Mouse (Mus musculus): ENCODE measurements around the gene Pxmp4. TPM values are rescaled to one million over a fixed set of nuclear protein-coding genes. Genes with fewer than 3 reads are reported as not detected.

Gene Pxmp4
- polyA plus RNA-seq, 1 experiment from 2014 or later = 32.9 TPM

DNA sequence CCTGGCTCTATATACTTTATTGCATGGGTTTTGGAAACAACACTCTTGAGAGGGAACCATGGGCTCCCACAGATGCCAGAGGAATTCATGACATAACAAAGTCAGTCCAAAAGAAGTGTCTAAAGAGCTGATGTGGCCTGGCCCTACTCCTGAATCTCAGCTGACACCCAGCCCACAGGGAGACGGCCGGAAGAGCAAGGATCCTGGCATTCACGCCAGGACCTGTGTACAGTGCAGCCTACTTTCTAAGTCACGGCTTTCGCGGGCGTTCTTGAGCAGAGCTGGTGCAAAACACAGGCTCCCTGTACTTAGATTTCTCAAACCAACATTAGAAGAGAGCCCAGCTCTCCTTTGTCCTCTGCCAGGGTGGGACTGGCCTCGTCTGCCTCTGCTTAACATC is 22.9 kb downstream of the Pxmp4 start:
- Histone ChIP-seq H3K4me1 (ENCODE audit: insufficient read depth, low read length) (peaks cover 13% of the 10 kb centered on the region), H3K27me3 (ENCODE audit: insufficient read depth, low read length) (no peaks in the 10 kb centered on the region), H3K36me3 (ENCODE audit: insufficient read depth, low read length) (no peaks in the 10 kb centered on the region), H3K9me3 (ENCODE audit: low read length) (no peaks in the 10 kb centered on the region), H3K4me3 (ENCODE audit: low read length) (no peak overlapping the region), H3K9ac (replicated peaks; ENCODE audit: low read length) (no peak overlapping the region), H3K27ac (ENCODE audit: low read length) (no peak overlapping the region), H3K4me2 (replicated peaks; ENCODE audit: low read depth, low read length) (no peak overlapping the region)
- 75% methylated on average over 8 of the region's 8 CpGs for WGBS
- no peak for ATAC-seq (ENCODE audit: low FRiP score, low TSS enrichment)

DNA sequence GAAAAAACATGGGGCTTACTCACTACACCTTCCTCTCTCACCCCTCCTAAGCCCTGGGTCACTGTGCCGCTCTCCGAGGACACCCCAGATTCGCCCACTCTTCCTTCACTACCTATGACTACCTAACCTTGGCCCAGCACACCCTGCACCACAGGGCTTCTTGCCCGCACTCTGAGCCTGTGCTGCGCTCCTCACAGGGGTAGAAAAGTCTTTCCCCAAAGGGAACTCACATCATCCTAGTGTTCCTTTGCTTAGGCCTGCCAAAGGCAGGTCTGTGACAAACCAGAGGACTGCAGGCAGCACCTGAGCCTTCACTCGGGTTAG is 25.8 kb downstream of the Pxmp4 start:
- Histone ChIP-seq H3K36me3 (ENCODE audit: insufficient read depth, low read length) (no peaks in the 10 kb centered on the region), H3K4me3 (ENCODE audit: low read length) (no peak overlapping the region), H3K27me3 (ENCODE audit: insufficient read depth, low read length) (no peaks in the 10 kb centered on the region), H3K9ac (replicated peaks; ENCODE audit: low read length) (no peak overlapping the region), H3K4me2 (replicated peaks; ENCODE audit: low read depth, low read length) (no peak overlapping the region), H3K27ac (ENCODE audit: low read length) (no peak overlapping the region), H3K9me3 (ENCODE audit: low read length) (no peaks in the 10 kb centered on the region), H3K4me1 (ENCODE audit: insufficient read depth, low read length) (peaks cover 5% of the 10 kb centered on the region; the same call in 1 of the 2 replicates)
- 88% methylated on average over 6 of the region's 6 CpGs for WGBS
- no peak for ATAC-seq (ENCODE audit: low FRiP score, low TSS enrichment)

GRCm38 (mm10) chr2:154576876-154577743 is 26.4 kb downstream of the Pxmp4 start:
- WGBS = 54% methylated on average over 12 of the region's 12 CpGs

GRCm38 (mm10) chr2:154574271-154574670 is 29.2 kb downstream of the Pxmp4 start:
- ATAC-seq (ENCODE audit: low FRiP score, low TSS enrichment) = no peak
- Histone ChIP-seq H3K27ac (ENCODE audit: low read length) (no peak overlapping the region), H3K9me3 (ENCODE audit: low read length) (no peaks in the 10 kb centered on the region), H3K4me3 (ENCODE audit: low read length) (no peak overlapping the region), H3K9ac (replicated peaks; ENCODE audit: low read length) (no peak overlapping the region), H3K4me1 (ENCODE audit: insufficient read depth, low read length) (peaks cover 16% of the 10 kb centered on the region), H3K27me3 (ENCODE audit: insufficient read depth, low read length) (no peaks in the 10 kb centered on the region), H3K36me3 (ENCODE audit: insufficient read depth, low read length) (no peaks in the 10 kb centered on the region), H3K4me2 (replicated peaks; ENCODE audit: low read depth, low read length) (no peak overlapping the region)
- 57% methylated on average over 7 of the region's 7 CpGs for WGBS

More at GRCm38 (mm10) chr2:154576876-154577743, 26.4 kb downstream of the Pxmp4 start:
- ATAC-seq (ENCODE audit: low FRiP score, low TSS enrichment) = no peak; the same call in 1 of the 2 replicates
- no peaks in the 10 kb centered on the region for H3K27me3 ChIP-seq (ENCODE audit: insufficient read depth, low read length)
- H3K4me1 ChIP-seq (ENCODE audit: insufficient read depth, low read length) = peaks cover 5% of the 10 kb centered on the region; the same call in 1 of the 2 replicates
- no peaks in the 10 kb centered on the region for H3K36me3 ChIP-seq (ENCODE audit: insufficient read depth, low read length)
- no peak overlapping the region for H3K27ac ChIP-seq (ENCODE audit: low read length)
- no peak overlapping the region for H3K4me2 ChIP-seq (replicated peaks; ENCODE audit: low read depth, low read length)
- no peak overlapping the region for H3K4me3 ChIP-seq (ENCODE audit: low read length)
- no peak overlapping the region for H3K9ac ChIP-seq (replicated peaks; ENCODE audit: low read length)
- H3K9me3 ChIP-seq (ENCODE audit: low read length) = no peaks in the 10 kb centered on the region

GRCm38 (mm10) chr2:154572996-154573395 is 30.5 kb downstream of the Pxmp4 start:
- Histone ChIP-seq H3K9ac (replicated peaks; ENCODE audit: low read length) (no peak overlapping the region), H3K4me2 (replicated peaks; ENCODE audit: low read depth, low read length) (no peak overlapping the region), H3K9me3 (ENCODE audit: low read length) (no peaks in the 10 kb centered on the region), H3K4me1 (ENCODE audit: insufficient read depth, low read length) (peaks cover 28% of the 10 kb centered on the region), H3K27me3 (ENCODE audit: insufficient read depth, low read length) (no peaks in the 10 kb centered on the region), H3K36me3 (ENCODE audit: insufficient read depth, low read length) (no peaks in the 10 kb centered on the region), H3K4me3 (ENCODE audit: low read length) (no peak overlapping the region), H3K27ac (ENCODE audit: low read length) (no peak overlapping the region)
- WGBS = 81% methylated on average over 3 of the region's 3 CpGs
- no peak for ATAC-seq (ENCODE audit: low FRiP score, low TSS enrichment)

DNA sequence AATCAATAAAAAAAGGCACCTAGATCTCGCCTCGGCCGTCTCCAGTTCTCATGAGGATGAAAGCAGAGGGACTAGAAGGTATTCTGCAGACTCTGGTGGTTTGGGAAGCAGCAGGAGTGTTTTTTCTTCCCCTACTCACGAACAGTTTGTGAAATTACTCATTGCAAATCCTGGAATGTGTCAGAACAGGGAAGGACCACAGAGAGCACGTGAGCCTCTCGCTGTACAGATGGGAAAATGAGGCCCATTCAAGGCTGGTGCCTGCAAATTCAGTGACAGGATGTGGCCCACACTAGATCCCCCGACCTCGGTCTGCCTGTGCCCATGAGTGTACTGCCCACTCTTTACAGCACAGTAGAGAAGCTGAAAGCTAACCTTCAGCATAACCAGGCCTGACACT is 31.5 kb downstream of the Pxmp4 start:
- 76% methylated on average over 8 of the region's 8 CpGs for WGBS
- H3K9me3 ChIP-seq (ENCODE audit: low read length) = no peaks in the 10 kb centered on the region
- no peaks in the 10 kb centered on the region for H3K27me3 ChIP-seq (ENCODE audit: insufficient read depth, low read length)
- ATAC-seq (ENCODE audit: low FRiP score, low TSS enrichment) = no peak
- no peak overlapping the region for H3K4me2 ChIP-seq (replicated peaks; ENCODE audit: low read depth, low read length)
- H3K4me3 ChIP-seq (ENCODE audit: low read length) = no peak overlapping the region
- H3K4me1 ChIP-seq (ENCODE audit: insufficient read depth, low read length) = peaks cover 33% of the 10 kb centered on the region
- H3K27ac ChIP-seq (ENCODE audit: low read length) = no peak overlapping the region
- no peaks in the 10 kb centered on the region for H3K36me3 ChIP-seq (ENCODE audit: insufficient read depth, low read length)
- H3K9ac ChIP-seq (replicated peaks; ENCODE audit: low read length) = no peak overlapping the region

DNA sequence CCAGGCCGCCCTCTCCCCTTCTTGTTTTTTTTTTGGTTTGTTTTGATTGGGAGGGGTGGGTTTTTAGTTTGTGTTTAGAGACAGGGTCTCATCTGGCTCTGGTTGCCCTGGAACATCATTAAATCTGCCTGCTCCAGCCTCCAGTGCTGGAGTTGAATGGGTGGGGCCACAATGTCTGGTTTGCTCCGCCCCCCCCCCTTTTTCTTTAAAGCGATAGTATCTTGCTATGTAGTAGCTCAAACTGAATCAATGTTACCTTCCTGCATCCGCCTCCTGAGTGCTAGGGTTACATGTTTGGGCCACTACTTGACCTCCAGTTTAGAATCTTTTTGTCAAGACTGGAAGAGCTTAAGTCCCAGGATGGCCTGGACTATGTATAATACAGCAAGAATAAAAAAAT is 32.2 kb downstream of the Pxmp4 start:
- Histone ChIP-seq H3K4me2 (replicated peaks; ENCODE audit: low read depth, low read length) (no peak overlapping the region), H3K9me3 (ENCODE audit: low read length) (no peaks in the 10 kb centered on the region), H3K36me3 (ENCODE audit: insufficient read depth, low read length) (no peaks in the 10 kb centered on the region), H3K27ac (ENCODE audit: low read length) (no peak overlapping the region), H3K4me1 (ENCODE audit: insufficient read depth, low read length) (peaks cover 37% of the 10 kb centered on the region), H3K9ac (replicated peaks; ENCODE audit: low read length) (no peak overlapping the region; the same call in 1 of the 2 replicates), H3K27me3 (ENCODE audit: insufficient read depth, low read length) (no peaks in the 10 kb centered on the region), H3K4me3 (ENCODE audit: low read length) (no peak overlapping the region)
- WGBS = 82% methylated on average over 4 of the region's 4 CpGs
- ATAC-seq (ENCODE audit: low FRiP score, low TSS enrichment) = no peak

DNA sequence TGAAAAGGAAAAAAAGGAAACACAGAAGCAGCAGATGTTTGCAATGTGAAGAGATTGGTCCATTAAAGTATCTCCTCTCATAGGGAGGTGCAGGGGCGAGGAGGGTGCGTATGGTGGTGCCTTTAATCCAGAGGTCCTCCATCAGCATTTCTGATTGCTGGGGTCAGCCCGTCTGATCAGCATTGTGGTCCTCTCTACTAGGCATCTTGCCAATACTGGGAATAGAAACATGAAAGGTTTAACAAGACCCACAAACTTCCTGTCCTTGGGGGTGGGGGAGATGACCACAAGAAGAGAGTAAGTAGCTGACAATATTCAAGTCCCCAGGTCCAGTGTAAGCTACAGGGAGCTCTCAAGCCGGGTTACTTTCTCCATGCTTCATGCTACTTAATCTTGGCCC is 32.8 kb downstream of the Pxmp4 start:
- Histone ChIP-seq H3K4me1 (ENCODE audit: insufficient read depth, low read length) (peaks cover 39% of the 10 kb centered on the region), H3K9me3 (ENCODE audit: low read length) (no peaks in the 10 kb centered on the region), H3K4me3 (ENCODE audit: low read length) (peak overlapping the region; percentile 72; the same call in 1 of the 2 replicates), H3K36me3 (ENCODE audit: insufficient read depth, low read length) (no peaks in the 10 kb centered on the region), H3K27ac (ENCODE audit: low read length) (peak overlapping the region; percentile 78; the same call in 1 of the 2 replicates), H3K4me2 (replicated peaks; ENCODE audit: low read depth, low read length) (peak overlapping the region; percentile 69), H3K9ac (replicated peaks; ENCODE audit: low read length) (no peak overlapping the region), H3K27me3 (ENCODE audit: insufficient read depth, low read length) (no peaks in the 10 kb centered on the region)
- WGBS = 69% methylated on average over 4 of the region's 4 CpGs
- no peak for ATAC-seq (ENCODE audit: low FRiP score, low TSS enrichment)

DNA sequence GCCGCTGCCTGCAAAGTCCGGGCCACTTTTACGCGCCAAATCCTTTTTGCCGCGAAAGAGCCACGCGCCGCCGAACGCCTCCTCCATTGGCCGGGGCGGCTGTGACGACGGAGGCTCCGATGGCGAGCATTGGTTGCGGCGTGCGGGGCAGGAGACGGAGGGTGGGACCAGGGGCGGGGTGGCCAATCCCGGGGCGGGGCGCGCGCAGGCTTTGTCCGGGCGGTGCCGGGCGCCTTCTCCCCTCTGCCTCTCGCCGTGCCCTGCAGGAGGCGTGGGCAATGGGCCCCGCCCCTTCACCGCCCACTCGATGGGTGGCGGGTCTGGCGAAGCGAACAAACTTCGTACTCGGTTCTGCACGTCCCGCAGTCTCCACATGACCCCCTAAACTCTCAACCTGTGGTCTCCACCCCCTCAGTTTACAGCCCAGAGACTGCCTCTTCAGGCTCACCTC is 33.6 kb downstream of the Pxmp4 start, which contains the start of gene E2f1:
TSS of gene E2f1 (minus strand) at position 57 of the 451 bp plus-strand sequence.
- H3K9ac ChIP-seq (replicated peaks; ENCODE audit: low read length) = peak within 1 kb of the TSS; percentile 72
- WGBS = under 1% methylated on average over 27 of the region's 44 CpGs
- peak; percentile 98 for ATAC-seq (ENCODE audit: low FRiP score, low TSS enrichment)

More for the DNA sequence above, 33.6 kb downstream of the Pxmp4 start, which contains the start of gene E2f1:
- H3K27me3 ChIP-seq (ENCODE audit: insufficient read depth, low read length) = no peaks in the 10 kb centered on the region
- no peaks in the 10 kb centered on the region for H3K9me3 ChIP-seq (ENCODE audit: low read length)
- peak within 1 kb of the TSS; percentile 72 for H3K4me3 ChIP-seq (ENCODE audit: low read length)
- peaks cover 39% of the 10 kb centered on the region for H3K4me1 ChIP-seq (ENCODE audit: insufficient read depth, low read length)
- H3K27ac ChIP-seq (ENCODE audit: low read length) = peak within 1 kb of the TSS; percentile 81
- peak within 1 kb of the TSS; percentile 69 for H3K4me2 ChIP-seq (replicated peaks; ENCODE audit: low read depth, low read length)
- no peaks in the 10 kb centered on the region for H3K36me3 ChIP-seq (ENCODE audit: insufficient read depth, low read length)
